Mouse (Mus musculus): ENCODE measurements at regions not wholly inside any gene's neighbourhood (a gene's known extent, or its start where the extent isn't known, plus 50 kb on each side); places are given as distances from the start of the nearest gene placed in this dataset.

- ATAC-seq (replicated peaks; ENCODE audit: low FRiP score, low TSS enrichment, poor library complexity, severe bottlenecking), result no peak
These were observed 161.4 kb upstream of the Ccn2 start for GRCm38 (mm10) chr10:24433737-24434367.

- no peak for ATAC-seq (replicated peaks; ENCODE audit: low FRiP score, low TSS enrichment, poor library complexity, severe bottlenecking)
These were observed 158.1 kb upstream of the Ccn2 start for GRCm38 (mm10) chr10:24437177-24437576.

GRCm38 (mm10) chr10:24444572-24444971, 150.7 kb upstream of the Ccn2 start:
- no peak for ATAC-seq (replicated peaks; ENCODE audit: low FRiP score, low TSS enrichment, poor library complexity, severe bottlenecking)

GRCm38 (mm10) chr10:24445036-24445435, 150.2 kb upstream of the Ccn2 start:
- ATAC-seq (replicated peaks; ENCODE audit: low FRiP score, low TSS enrichment, poor library complexity, severe bottlenecking), result no peak

GRCm38 (mm10) chr10:24446168-24446567, 149.1 kb upstream of the Ccn2 start:
- no peak for ATAC-seq (replicated peaks; ENCODE audit: low FRiP score, low TSS enrichment, poor library complexity, severe bottlenecking)

- ATAC-seq (replicated peaks; ENCODE audit: low FRiP score, low TSS enrichment, poor library complexity, severe bottlenecking), result no peak
These were observed 148.1 kb upstream of the Ccn2 start for GRCm38 (mm10) chr10:24447135-24447534.

GRCm38 (mm10) chr10:24448001-24448561, 147.2 kb upstream of the Ccn2 start:
- no peak for ATAC-seq (replicated peaks; ENCODE audit: low FRiP score, low TSS enrichment, poor library complexity, severe bottlenecking)

GRCm38 (mm10) chr10:24453507-24453906, 141.7 kb upstream of the Ccn2 start:
- ATAC-seq (replicated peaks; ENCODE audit: low FRiP score, low TSS enrichment, poor library complexity, severe bottlenecking), result no peak

- no peak for ATAC-seq (replicated peaks; ENCODE audit: low FRiP score, low TSS enrichment, poor library complexity, severe bottlenecking)
These were observed 136.6 kb upstream of the Ccn2 start for GRCm38 (mm10) chr10:24458667-24459066.

- no peak for ATAC-seq (replicated peaks; ENCODE audit: low FRiP score, low TSS enrichment, poor library complexity, severe bottlenecking)
These were observed 131.4 kb upstream of the Ccn2 start for GRCm38 (mm10) chr10:24463873-24464272.

- no peak for ATAC-seq (replicated peaks; ENCODE audit: low FRiP score, low TSS enrichment, poor library complexity, severe bottlenecking)
These were observed 130.9 kb upstream of the Ccn2 start for GRCm38 (mm10) chr10:24464377-24464776.

- ATAC-seq (replicated peaks; ENCODE audit: low FRiP score, low TSS enrichment, poor library complexity, severe bottlenecking), result no peak
These were observed 125.5 kb upstream of the Ccn2 start for GRCm38 (mm10) chr10:24469741-24470140.

GRCm38 (mm10) chr10:24471521-24471920, 123.7 kb upstream of the Ccn2 start:
- no peak for ATAC-seq (replicated peaks; ENCODE audit: low FRiP score, low TSS enrichment, poor library complexity, severe bottlenecking)

GRCm38 (mm10) chr10:24476288-24476687, 119.0 kb upstream of the Ccn2 start:
- ATAC-seq (replicated peaks; ENCODE audit: low FRiP score, low TSS enrichment, poor library complexity, severe bottlenecking), result no peak

- ATAC-seq (replicated peaks; ENCODE audit: low FRiP score, low TSS enrichment, poor library complexity, severe bottlenecking), result no peak
These were observed 116.7 kb upstream of the Ccn2 start for GRCm38 (mm10) chr10:24478535-24478934.

- ATAC-seq (replicated peaks; ENCODE audit: low FRiP score, low TSS enrichment, poor library complexity, severe bottlenecking), result no peak
These were observed 116.1 kb upstream of the Ccn2 start for GRCm38 (mm10) chr10:24479148-24479547.

GRCm38 (mm10) chr10:24481926-24482612, 113.2 kb upstream of the Ccn2 start:
- ATAC-seq (replicated peaks; ENCODE audit: low FRiP score, low TSS enrichment, poor library complexity, severe bottlenecking), result no peak

GRCm38 (mm10) chr10:24483053-24483452, 112.2 kb upstream of the Ccn2 start:
- no peak for ATAC-seq (replicated peaks; ENCODE audit: low FRiP score, low TSS enrichment, poor library complexity, severe bottlenecking)

- ATAC-seq (replicated peaks; ENCODE audit: low FRiP score, low TSS enrichment, poor library complexity, severe bottlenecking), result no peak
These were observed 111.1 kb upstream of the Ccn2 start for GRCm38 (mm10) chr10:24484101-24484660.

- no peak for ATAC-seq (replicated peaks; ENCODE audit: low FRiP score, low TSS enrichment, poor library complexity, severe bottlenecking)
These were observed 109.8 kb upstream of the Ccn2 start for GRCm38 (mm10) chr10:24485461-24485860.

GRCm38 (mm10) chr10:24486224-24486623, 109.0 kb upstream of the Ccn2 start:
- no peak for ATAC-seq (replicated peaks; ENCODE audit: low FRiP score, low TSS enrichment, poor library complexity, severe bottlenecking)
